Mouse (Mus musculus): Measurements from ENCODE around the gene Ptpn22. TPM values are rescaled to one million over a fixed set of nuclear protein-coding genes. Genes with fewer than 3 reads are reported as not detected.
A peak's percentile ranks its signal among the peaks of the same experiment; 100 is the strongest.

Ptpn22 gene
- polyA plus RNA-seq, 1 experiment from 2014 or later: 0.68 TPM

DNA sequence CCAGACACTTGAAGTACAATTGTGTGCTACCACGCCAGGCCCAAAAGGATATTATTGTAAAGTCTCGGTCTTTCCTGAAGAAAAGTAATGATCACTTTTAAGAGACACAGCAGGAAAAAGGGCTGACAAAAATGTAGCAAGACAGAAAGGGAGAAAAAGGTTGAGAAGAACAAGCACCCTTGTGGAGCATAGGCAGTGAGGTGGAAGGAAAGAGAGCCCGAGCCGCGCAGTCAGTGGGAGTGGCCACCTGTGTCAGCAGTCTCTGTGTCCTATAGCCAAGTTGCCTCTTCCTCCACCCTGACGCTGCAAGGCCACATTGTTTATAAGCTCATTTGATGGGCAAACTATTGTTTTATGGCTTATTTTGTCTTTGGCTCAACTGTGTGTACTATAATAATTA, 67.9 kb downstream of the Ptpn22 start:
- no peak for DNase-seq (ENCODE audit: low spot score)
- H3K36me3 ChIP-seq (ENCODE audit: control insufficient read depth, insufficient read depth, low read length): no peaks in the 10 kb centered on the region; the same call in 1 of the 2 replicates
- no peak; the same call in 1 of the 2 replicates for ATAC-seq (replicated peaks; ENCODE audit: low FRiP score)
- H3K27ac ChIP-seq (ENCODE audit: low read depth, low read length): no peak overlapping the region
- no peak overlapping the region for H3K9ac ChIP-seq (ENCODE audit: low read length)
- peaks cover 8% of the 10 kb centered on the region; the same call in 1 of the 2 replicates for H3K4me1 ChIP-seq (replicated peaks; ENCODE audit: control insufficient read depth, insufficient read depth, low read length)
- H3K9me3 ChIP-seq (ENCODE audit: control insufficient read depth, low read length): no peaks in the 10 kb centered on the region
- 41% methylated on average over 6 of the region's 6 CpGs for WGBS
- H3K27me3 ChIP-seq (ENCODE audit: control insufficient read depth, insufficient read depth, low read length): no peaks in the 10 kb centered on the region
- peak overlapping the region; percentile 12; the same call in 1 of the 2 replicates for H3K4me2 ChIP-seq (ENCODE audit: low read depth, low read length, severe bottlenecking)
- H3K4me3 ChIP-seq (ENCODE audit: low read depth, low read length): no peak overlapping the region

DNA sequence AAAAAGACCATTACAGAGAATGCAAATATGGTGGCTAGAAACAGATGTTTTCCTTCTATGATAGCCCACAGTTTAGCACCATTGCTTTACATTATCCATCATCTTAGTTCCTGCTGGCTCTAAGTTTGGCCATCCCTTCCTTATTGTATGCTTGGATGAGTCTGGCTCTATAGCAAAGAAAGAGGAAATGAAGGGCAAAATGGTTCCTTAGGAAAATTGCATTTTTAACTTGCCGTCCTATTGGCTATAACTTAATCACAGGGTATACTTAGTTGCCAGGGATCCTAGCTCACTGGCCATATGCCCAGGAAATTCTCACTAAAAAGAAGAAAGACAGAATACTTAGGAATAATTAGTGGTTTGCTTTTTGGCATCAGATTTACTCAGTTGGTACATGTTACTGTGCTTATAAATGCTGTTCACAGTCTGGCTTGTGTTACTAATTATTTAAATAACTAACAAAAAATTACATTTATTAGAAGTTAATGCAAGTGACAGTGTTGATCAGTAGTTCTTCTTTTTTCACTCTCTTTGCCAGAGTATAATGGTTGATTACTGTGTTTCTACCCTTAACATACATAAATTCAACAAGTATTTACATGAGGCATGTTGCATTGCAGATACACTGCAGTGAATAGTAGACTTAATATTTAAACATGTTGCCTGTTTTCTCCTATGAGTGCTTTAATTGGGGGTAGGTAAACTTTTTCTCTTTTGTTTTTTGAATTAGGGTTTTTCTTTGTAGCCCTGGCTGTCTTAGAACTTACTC, 85.4 kb downstream of the Ptpn22 start:
- WGBS: 91% methylated on average over 1 of the region's 1 CpGs

DNA sequence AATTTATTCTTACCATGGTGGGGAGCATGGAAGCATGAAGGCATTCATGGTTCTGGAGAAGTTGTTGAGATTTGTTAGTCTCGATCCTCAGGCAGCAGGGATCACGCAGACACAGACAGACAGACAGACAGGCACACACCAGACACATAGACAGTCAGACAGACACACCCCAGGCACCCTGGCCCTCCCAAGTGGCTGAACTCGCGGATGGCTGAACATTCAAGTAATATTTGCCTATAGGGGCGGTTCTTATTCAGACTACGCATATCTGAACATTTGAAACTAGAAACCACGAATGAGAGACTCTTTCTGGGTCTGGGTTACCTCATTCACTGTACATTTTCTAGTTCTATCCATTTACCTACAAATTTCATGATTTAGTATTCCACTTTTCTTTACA, 89.1 kb downstream of the Ptpn22 start:
- 92% methylated on average over 7 of the region's 7 CpGs for WGBS
- no peak for ATAC-seq (replicated peaks; ENCODE audit: low FRiP score)
- DNase-seq (ENCODE audit: low spot score): no peak
- Histone ChIP-seq H3K4me3 (ENCODE audit: low read depth, low read length) (no peak overlapping the region), H3K9ac (ENCODE audit: low read length) (no peak overlapping the region), H3K27me3 (ENCODE audit: control insufficient read depth, insufficient read depth, low read length) (no peaks in the 10 kb centered on the region), H3K9me3 (ENCODE audit: control insufficient read depth, low read length) (no peaks in the 10 kb centered on the region), H3K36me3 (ENCODE audit: control insufficient read depth, insufficient read depth, low read length) (no peaks in the 10 kb centered on the region), H3K4me2 (ENCODE audit: low read depth, low read length, severe bottlenecking) (no peak overlapping the region), H3K4me1 (replicated peaks; ENCODE audit: control insufficient read depth, insufficient read depth, low read length) (no peaks in the 10 kb centered on the region), H3K27ac (ENCODE audit: low read depth, low read length) (no peak overlapping the region)

More for the DNA sequence above, 85.4 kb downstream of the Ptpn22 start:
- no peak overlapping the region for H3K9ac ChIP-seq (ENCODE audit: low read length)
- no peak overlapping the region for H3K4me3 ChIP-seq (ENCODE audit: low read depth, low read length)
- ATAC-seq (replicated peaks; ENCODE audit: low FRiP score) (no peak), DNase-seq (ENCODE audit: low spot score) (no peak)
- H3K4me1 ChIP-seq (replicated peaks; ENCODE audit: control insufficient read depth, insufficient read depth, low read length): no peaks in the 10 kb centered on the region
- no peaks in the 10 kb centered on the region for H3K27me3 ChIP-seq (ENCODE audit: control insufficient read depth, insufficient read depth, low read length)
- H3K4me2 ChIP-seq (ENCODE audit: low read depth, low read length, severe bottlenecking): no peak overlapping the region
- no peaks in the 10 kb centered on the region for H3K36me3 ChIP-seq (ENCODE audit: control insufficient read depth, insufficient read depth, low read length)
- no peak overlapping the region for H3K27ac ChIP-seq (ENCODE audit: low read depth, low read length)
- H3K9me3 ChIP-seq (ENCODE audit: control insufficient read depth, low read length): no peaks in the 10 kb centered on the region

DNA sequence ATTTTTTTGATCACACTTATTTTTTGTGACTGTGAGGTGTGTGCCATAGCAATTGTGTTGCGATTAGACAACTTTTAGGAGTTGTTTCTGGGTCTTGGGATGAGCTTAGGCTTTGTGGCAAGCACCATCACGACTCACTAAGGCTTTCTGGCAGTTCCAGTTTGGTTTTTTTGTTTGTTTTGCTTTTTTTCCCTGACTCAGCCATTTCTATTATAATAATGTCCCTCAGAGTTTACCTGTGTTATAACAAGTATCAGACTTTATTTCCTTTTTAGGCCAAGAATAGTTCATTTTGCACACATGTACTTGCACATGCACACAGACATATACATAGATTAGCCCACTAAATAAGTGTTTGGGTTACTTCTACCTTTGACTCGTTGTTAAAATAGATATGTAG, 101.0 kb downstream of the Ptpn22 start:
- ATAC-seq (replicated peaks; ENCODE audit: low FRiP score) (no peak), DNase-seq (ENCODE audit: low spot score) (no peak)
- WGBS: 87% methylated on average over 3 of the region's 3 CpGs
- Histone ChIP-seq H3K36me3 (ENCODE audit: control insufficient read depth, insufficient read depth, low read length) (no peaks in the 10 kb centered on the region; the same call in 1 of the 2 replicates), H3K27ac (ENCODE audit: low read depth, low read length) (no peak overlapping the region), H3K27me3 (ENCODE audit: control insufficient read depth, insufficient read depth, low read length) (no peaks in the 10 kb centered on the region), H3K4me1 (replicated peaks; ENCODE audit: control insufficient read depth, insufficient read depth, low read length) (no peaks in the 10 kb centered on the region), H3K4me3 (ENCODE audit: low read depth, low read length) (no peak overlapping the region), H3K9me3 (ENCODE audit: control insufficient read depth, low read length) (no peaks in the 10 kb centered on the region), H3K4me2 (ENCODE audit: low read depth, low read length, severe bottlenecking) (no peak overlapping the region), H3K9ac (ENCODE audit: low read length) (no peak overlapping the region)

Other genes with a start within 250 kb of the Ptpn22 start
- not detected in 2 replicates for gene Atg4a-ps, start 213.7 kb upstream of the Ptpn22 start, polyA plus RNA-seq (2014; fragmentation: Nextera tagmentation; extraction: Ambion mirVana)
- 6.4 and 8.7 TPM in 2 replicates for gene Olfml3, start 121.8 kb upstream of the Ptpn22 start, polyA plus RNA-seq (2014; fragmentation: Nextera tagmentation; extraction: Ambion mirVana)
- gene Gm10964, start 120.4 kb upstream of the Ptpn22 start, polyA plus RNA-seq (2014; fragmentation: Nextera tagmentation; extraction: Ambion mirVana): not detected in 2 replicates
- 17.2 and 17.6 TPM in 2 replicates for gene Hipk1, start 68.2 kb upstream of the Ptpn22 start, polyA plus RNA-seq (2014; fragmentation: Nextera tagmentation; extraction: Ambion mirVana)
- 39.3 and 45.7 TPM in 2 replicates for gene Dclre1b, start 50.4 kb upstream of the Ptpn22 start, polyA plus RNA-seq (2014; fragmentation: Nextera tagmentation; extraction: Ambion mirVana)
- 22.1 and 22.8 TPM in 2 replicates for gene Ap4b1, start 50.3 kb upstream of the Ptpn22 start, polyA plus RNA-seq (2014; fragmentation: Nextera tagmentation; extraction: Ambion mirVana)
- gene Gm43064, start 50.2 kb upstream of the Ptpn22 start, polyA plus RNA-seq (2014; fragmentation: Nextera tagmentation; extraction: Ambion mirVana): 0.17 and 0.63 TPM in 2 replicates
- 0.43 TPM in 1 of 2 replicates, not detected in the other for gene Bcl2l15, start 27.2 kb upstream of the Ptpn22 start, polyA plus RNA-seq (2014; fragmentation: Nextera tagmentation; extraction: Ambion mirVana)
- 21.6 and 23.6 TPM in 2 replicates for gene Rsbn1, start 54.3 kb downstream of the Ptpn22 start, polyA plus RNA-seq (2014; fragmentation: Nextera tagmentation; extraction: Ambion mirVana)
- gene Phtf1, start 108.3 kb downstream of the Ptpn22 start, polyA plus RNA-seq (2014; fragmentation: Nextera tagmentation; extraction: Ambion mirVana): 46.8 and 49.7 TPM in 2 replicates

Measured in forebrain, embryonic 11.5 days (tissue).